9 mouse cellular contexts compared by ENCODE assay signal in the genomic region with DNA sequence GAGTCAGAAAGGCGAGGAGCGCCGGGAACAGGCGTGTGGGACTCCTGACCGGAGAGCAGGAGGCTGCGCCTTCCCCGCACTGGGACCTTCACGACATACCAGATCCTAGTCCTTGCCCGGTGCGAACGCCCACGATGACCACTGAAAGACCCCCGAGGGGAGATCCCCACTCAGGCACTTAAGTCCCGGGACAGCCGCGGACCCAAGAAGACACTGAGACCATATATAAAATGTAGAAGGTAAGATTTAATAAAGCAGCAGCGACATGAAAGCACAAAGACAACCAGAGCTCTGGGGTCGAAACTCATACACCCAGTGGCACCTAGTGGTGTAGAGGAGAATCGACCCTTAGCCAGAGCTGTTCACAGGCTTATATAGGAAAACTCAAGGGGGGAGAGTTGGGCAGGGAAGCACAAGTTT. TPM values are rescaled to one million over a fixed set of nuclear protein-coding genes. Genes with fewer than 3 reads are reported as not detected.
DNase-seq lines count a peak whose midpoint lies in the region; ATAC-seq lines count a peak whose summit lies in the region.
"Not testable (repeated sequence)": the region's sequence is repeated elsewhere in the genome, so short reads cannot be mapped to it uniquely, and the experiment has no call there.
"Had no signal": no experiment of that assay in that cellular context is flagged by ENCODE, and none has a peak within 500 bp of the region (broad histone marks: within the 10 kb centered on the region; RNA-seq: fewer than 3 reads in every experiment).

No protein-coding gene starts in this region.

- H3K27ac ChIP-seq in hindbrain, embryonic 15.5 days (replicated peaks): not testable (repeated sequence)

- peak; percentile 90 for DNase-seq in R1 (ENCODE audit: low read depth, low spot score)
- DNase-seq in cerebellum, postnatal 36 days: peak; percentile 26 to 39
- peak; percentile 11 for DNase-seq in gastrocnemius, postnatal 10 days
- peak; percentile 12 to 28 for DNase-seq in left cerebral cortex, adult 18-20 months (ENCODE audit: low spot score in 2 of 2)
- peak; percentile 59 for DNase-seq in lung, postnatal 25 days (ENCODE audit: low spot score)
- DNase-seq in ovary, postnatal 36 days (ENCODE audit: low spot score): peak; percentile 49
- peak; percentile 40 for DNase-seq in thymus, postnatal 4 days

- ATAC-seq in hindbrain, embryonic 15.5 days (ENCODE audit: low FRiP score, low read depth): peak; percentile 86

- not testable (repeated sequence) for H3K9me3 ChIP-seq in hindbrain, embryonic 15.5 days

- not testable (repeated sequence) for H3K36me3 ChIP-seq in hindbrain, embryonic 15.5 days

- H3K4me2 ChIP-seq in hindbrain, embryonic 15.5 days: peak overlapping the region; percentile 49

- H3K4me1 ChIP-seq in hindbrain, embryonic 15.5 days (replicated peaks): not testable (repeated sequence)

- H3K27me3 ChIP-seq in hindbrain, embryonic 15.5 days: not testable (repeated sequence)

- 0 out of 2 replicates have a peak overlapping the region, but pooled peaks have one; percentile 29 for H3K9ac ChIP-seq in hindbrain, embryonic 15.5 days

- peak overlapping the region; percentile 36 for H3K4me3 ChIP-seq in hindbrain, embryonic 15.5 days

- 35% methylated on average over 19 of the region's 19 CpGs for WGBS in hindbrain, embryonic 15.5 days

RNA-seq across cellular contexts. Expression of gene Zbtb33, which starts 9.7 kb away (rescaled TPM):
- total RNA-seq in gastrocnemius, postnatal 10 days (2021): 1 to 10 TPM; 8.2 to 9.8 TPM
- 4.0 and 4.7 TPM in 2 replicates for polyA plus RNA-seq in hindbrain, embryonic 15.5 days (2015; fragmentation: Nextera tagmentation; extraction: Ambion mirVana)
- total RNA-seq in left cerebral cortex, adult 18-20 months (2021): 10 to 100 TPM; 22.5 to 26.7 TPM

RNA-seq across cellular contexts. Expression of gene Rhox13, which starts 58.9 kb away (rescaled TPM):
- not detected for total RNA-seq in gastrocnemius, postnatal 10 days (2021)
- polyA plus RNA-seq in hindbrain, embryonic 15.5 days (2015; fragmentation: Nextera tagmentation; extraction: Ambion mirVana): not detected in 2 replicates
- not detected for total RNA-seq in left cerebral cortex, adult 18-20 months (2021)
- polyA plus RNA-seq: macrophage had no signal

Comparison
In these comparisons a context has a peak if more than half of its experiments do, and no peak if none do; other contexts are left out.
1. DNase-seq: peak in every context shown above with its lines; median percentile 90 in R1; 59 in lung, postnatal 25 days; 49 in ovary, postnatal 36 days; 40 in thymus, postnatal 4 days; 32 in cerebellum, postnatal 36 days; 20 in left cerebral cortex, adult 18-20 months; 11 in gastrocnemius, postnatal 10 days.